Mouse (Mus musculus) kidney, embryonic 14.5 days (tissue): Measurements from ENCODE around the gene Olfr1245. TPM values are rescaled to one million over a fixed set of nuclear protein-coding genes. Genes with fewer than 3 reads are reported as not detected.

Experiments
- polyA plus RNA-seq: library from polyadenylated mRNA; unstranded; fragments of >200 nt; fragmentation: Nextera tagmentation; extraction: Ambion mirVana; gene quantifications from 2 replicates; pipeline ENCODE4 v1.2.1, GENCODE M21; 2014

The Olfr1245 gene
- polyA plus RNA-seq, 1 experiment from 2014 or later, result not detected

Other genes with a start within 250 kb of the Olfr1245 start
- gene Olfr1232, start 248.8 kb downstream of the Olfr1245 start, polyA plus RNA-seq, result not detected in 2 replicates
- not detected in 2 replicates for gene Olfr1233, start 236.0 kb downstream of the Olfr1245 start, polyA plus RNA-seq
- not detected in 2 replicates for gene Olfr1234, start 213.6 kb downstream of the Olfr1245 start, polyA plus RNA-seq
- gene Olfr1238, start 168.8 kb downstream of the Olfr1245 start, polyA plus RNA-seq, result not detected in 2 replicates
- gene Olfr1239, start 158.0 kb downstream of the Olfr1245 start, polyA plus RNA-seq, result not detected in 2 replicates
- gene Olfr1240, start 135.4 kb downstream of the Olfr1245 start, polyA plus RNA-seq, result not detected in 2 replicates
- gene Olfr1241, start 91.3 kb downstream of the Olfr1245 start, polyA plus RNA-seq, result not detected in 2 replicates
- gene Olfr1242, start 80.1 kb downstream of the Olfr1245 start, polyA plus RNA-seq, result not detected in 2 replicates
- not detected in 2 replicates for gene Olfr1243, start 47.0 kb downstream of the Olfr1245 start, polyA plus RNA-seq
- not detected in 2 replicates for gene Olfr1246, start 14.7 kb upstream of the Olfr1245 start, polyA plus RNA-seq
- gene Olfr1247, start 35.7 kb upstream of the Olfr1245 start, polyA plus RNA-seq, result not detected in 2 replicates
- not detected in 2 replicates for gene Olfr1248, start 39.8 kb upstream of the Olfr1245 start, polyA plus RNA-seq
- gene Olfr1249, start 56.5 kb upstream of the Olfr1245 start, polyA plus RNA-seq, result not detected in 2 replicates
- gene Olfr1250, start 83.0 kb upstream of the Olfr1245 start, polyA plus RNA-seq, result not detected in 2 replicates
- not detected in 2 replicates for gene Olfr1251, start 93.5 kb upstream of the Olfr1245 start, polyA plus RNA-seq
- gene Olfr1252, start 146.6 kb upstream of the Olfr1245 start, polyA plus RNA-seq, result not detected in 2 replicates
- not detected in 2 replicates for gene Olfr1253, start 178.6 kb upstream of the Olfr1245 start, polyA plus RNA-seq
- gene Olfr1254, start 215.2 kb upstream of the Olfr1245 start, polyA plus RNA-seq, result not detected in 2 replicates
- not detected in 2 replicates for gene Olfr1255, start 233.6 kb upstream of the Olfr1245 start, polyA plus RNA-seq